Mouse (Mus musculus) urinary bladder, postnatal 4 days (tissue): ENCODE data around the gene Pacrg.

Experiments used
- DNase-seq, 2 experiments: peaks; one replicate each; pipeline ENCODE4 v3.0.0; 2021 to 2022; ENCODE audit warnings: low spot score in 2 of 2

Pacrg gene

GRCm38 (mm10) chr17:10408681-10409081 is 431.4 kb downstream of the Pacrg start:
- DNase-seq: no peak

- no peak for DNase-seq
Observed at GRCm38 (mm10) chr17:10407031-10407722, 432.9 kb downstream of the Pacrg start.

DNA sequence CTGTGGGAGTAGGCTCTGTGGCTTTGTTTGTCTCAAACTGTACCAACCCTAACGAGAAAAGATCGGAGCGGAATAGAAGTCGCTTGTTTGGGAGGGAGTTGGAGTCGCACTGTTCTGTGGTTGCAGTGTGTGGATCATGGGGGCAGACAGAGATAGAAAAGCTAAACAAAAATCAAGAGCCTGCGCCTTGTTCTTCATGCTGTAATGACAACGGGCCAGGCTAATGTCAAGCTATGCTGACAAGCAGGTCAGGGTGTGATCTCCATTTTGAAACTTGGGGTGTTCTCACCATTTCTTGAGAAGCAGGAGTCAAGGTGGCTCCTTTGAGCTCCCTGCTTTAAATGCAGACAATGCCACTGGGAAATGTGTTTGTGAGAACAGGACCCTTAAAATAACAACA is 433.8 kb downstream of the Pacrg start:
- DNase-seq: no peak

DNA sequence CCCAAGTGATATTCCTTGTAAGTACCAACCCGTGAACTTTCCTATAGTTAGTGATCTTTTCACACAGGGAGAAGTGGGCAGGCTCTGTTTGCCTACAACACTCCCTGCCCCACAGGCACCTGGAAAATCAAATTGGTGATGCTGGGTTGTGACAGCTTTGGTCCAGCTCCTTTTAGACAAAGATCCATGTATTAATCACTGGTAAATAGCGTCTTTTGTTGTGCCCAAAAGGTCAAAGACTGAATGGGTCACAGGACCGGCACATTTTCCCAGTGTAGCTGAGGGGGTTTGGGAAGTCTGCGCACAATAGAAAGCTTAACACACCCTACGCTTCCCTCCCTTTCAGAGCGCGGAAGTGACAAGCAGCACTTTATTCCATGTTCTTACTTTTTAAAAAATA is 434.2 kb downstream of the Pacrg start:
- no peak for DNase-seq

DNA sequence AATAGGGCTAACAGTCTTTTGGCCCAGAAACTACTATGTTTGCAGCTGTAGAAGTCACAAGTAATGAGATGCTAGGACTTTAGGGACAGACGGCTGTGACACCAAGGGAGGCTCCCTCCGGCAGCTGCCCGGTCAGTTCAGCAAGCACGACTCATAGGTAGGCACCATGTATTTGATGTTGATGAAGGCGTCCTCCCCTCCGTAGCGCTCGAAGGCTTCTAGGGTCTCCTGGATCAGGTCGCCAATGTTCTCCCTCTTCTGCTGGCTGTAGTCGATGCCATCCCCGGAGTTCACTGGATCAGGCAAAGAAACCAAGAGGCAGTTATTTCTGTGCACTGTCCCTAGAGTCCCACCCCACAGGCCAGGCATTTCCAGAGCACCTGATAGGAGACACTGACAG is 436.9 kb downstream of the Pacrg start:
- no peak for DNase-seq

DNA sequence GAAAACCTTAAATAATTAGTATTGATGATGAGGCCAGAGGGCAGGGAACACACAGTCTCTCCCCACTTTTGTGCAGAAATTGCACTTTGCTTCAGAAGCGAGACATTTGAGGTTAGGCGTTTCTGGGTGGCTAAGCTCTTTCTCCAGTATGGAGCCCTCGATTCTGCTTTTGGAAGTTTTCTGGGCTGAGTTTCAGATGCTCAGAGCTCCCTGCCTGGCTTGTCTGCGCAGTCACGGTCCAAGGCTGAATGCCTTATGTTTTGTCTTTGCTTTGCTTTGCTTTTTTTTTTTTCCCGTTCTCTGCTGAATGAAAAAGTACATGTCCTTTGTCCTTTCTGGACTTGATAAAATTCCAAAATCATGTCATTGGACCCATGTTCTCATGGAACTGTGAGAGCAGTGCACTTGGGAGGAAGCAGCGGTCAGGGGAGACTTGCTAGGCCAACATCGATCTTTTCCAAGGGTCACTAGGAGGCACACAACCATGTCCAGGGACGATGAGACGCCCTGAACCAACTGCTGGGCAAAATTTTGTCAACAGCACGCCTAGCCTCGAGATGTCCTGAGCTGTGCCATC is 438.0 kb downstream of the Pacrg start:
- DNase-seq: no peak

DNA sequence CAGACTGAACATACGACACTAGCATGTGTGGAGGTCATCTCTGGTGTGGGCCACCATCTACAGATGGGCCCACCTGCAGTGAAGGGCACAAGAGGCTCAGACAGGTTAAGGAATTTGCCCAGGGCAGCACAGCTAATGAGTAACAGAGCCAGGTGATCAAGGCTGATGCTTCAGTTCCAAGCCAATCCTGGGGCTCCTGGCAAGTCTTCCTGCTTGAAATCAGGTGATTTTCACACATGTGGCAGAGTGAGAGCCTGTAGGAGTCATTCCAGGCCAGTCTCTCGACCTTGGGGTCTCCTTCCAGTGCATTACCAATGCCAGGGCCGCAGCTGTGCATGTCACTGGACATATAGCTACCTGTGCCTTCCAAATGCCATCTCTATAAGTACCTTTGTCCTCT is 438.6 kb downstream of the Pacrg start:
- DNase-seq: no peak

GRCm38 (mm10) chr17:10399706-10400105 is 440.4 kb downstream of the Pacrg start:
- DNase-seq: no peak

GRCm38 (mm10) chr17:10398871-10399270 is 441.2 kb downstream of the Pacrg start:
- DNase-seq: no peak

- DNase-seq: no peak
Observed at GRCm38 (mm10) chr17:10397924-10398627, 442.0 kb downstream of the Pacrg start.

GRCm38 (mm10) chr17:10397336-10397735 is 442.8 kb downstream of the Pacrg start:
- DNase-seq: no peak

- no peak for DNase-seq
Observed at GRCm38 (mm10) chr17:10396863-10397262, 443.2 kb downstream of the Pacrg start.

- no peak for DNase-seq
Observed at GRCm38 (mm10) chr17:10394855-10395254, 445.3 kb downstream of the Pacrg start.

GRCm38 (mm10) chr17:10393766-10394165 is 446.3 kb downstream of the Pacrg start:
- DNase-seq: no peak

GRCm38 (mm10) chr17:10392342-10393034 is 447.6 kb downstream of the Pacrg start:
- DNase-seq: no peak

DNA sequence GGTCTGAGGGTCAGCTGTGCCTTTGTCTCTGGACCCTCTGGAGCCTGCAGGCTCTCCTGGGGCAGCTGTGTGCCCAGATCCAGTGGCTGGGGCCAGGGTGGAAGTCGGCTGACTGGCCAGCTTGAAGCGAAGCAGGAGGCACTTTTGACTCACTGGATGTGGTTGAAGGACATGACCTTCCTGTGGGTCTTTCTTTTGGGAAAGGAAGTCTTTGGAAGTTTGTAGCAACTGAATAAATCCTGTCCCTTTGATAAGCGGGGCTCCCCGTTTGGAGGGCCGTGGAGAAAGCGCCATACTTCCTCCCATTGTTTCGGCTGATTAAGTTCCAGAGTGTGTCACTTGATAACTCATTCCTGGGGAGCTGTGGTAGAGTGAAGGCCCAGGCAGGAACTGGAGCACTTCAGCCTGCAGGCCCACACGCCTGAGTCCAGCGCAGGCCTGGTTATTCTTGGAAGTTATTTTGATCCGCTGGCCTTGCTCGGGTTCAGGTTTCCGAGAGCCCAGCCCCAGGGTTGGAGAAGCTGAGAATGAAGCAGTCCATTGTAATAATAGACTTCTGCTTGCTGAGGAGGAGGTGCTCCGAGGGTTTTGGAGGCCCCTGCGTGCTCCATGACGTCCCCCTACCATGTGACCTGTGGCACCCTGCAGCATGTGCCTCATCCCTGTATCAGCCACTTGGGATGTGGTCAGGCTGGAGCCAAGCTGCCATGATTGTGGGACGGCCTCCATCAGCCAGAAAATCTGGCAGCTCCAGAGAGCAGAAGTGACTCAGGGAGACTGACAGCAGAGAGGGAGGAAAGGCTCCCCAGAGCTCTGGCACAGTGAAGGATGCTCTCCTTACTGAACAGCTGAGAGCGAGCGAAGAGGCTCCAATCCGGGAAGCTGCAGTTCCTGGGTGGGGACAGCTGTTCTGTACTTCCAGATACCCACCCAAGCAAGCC is 449.6 kb downstream of the Pacrg start:
- DNase-seq: peak in 1 of 2 experiments; percentile 30

- peak in 1 of 2 experiments; percentile 55 for DNase-seq
Observed at GRCm38 (mm10) chr17:10389740-10390139, 450.4 kb downstream of the Pacrg start.

DNA sequence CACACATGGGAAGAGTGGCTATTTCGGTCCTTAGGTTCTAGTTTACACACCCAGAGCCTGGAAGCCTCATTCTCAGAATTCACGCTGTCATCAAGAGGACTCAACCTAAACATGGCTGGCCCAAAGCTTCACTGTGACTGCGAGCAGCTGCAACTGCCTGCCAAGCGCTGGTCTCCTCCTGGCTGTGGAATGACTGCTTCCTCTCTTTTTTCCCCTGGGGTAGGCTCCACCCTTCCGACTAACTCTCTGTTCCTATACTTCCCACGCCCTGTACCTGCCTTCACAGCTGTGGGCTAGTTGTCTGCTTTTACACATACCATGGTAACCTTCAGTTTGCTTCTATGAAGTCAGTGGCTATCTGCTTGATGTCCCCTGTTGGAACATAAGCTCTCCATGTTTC is 453.6 kb downstream of the Pacrg start:
- no peak for DNase-seq

- DNase-seq: no peak
Observed at GRCm38 (mm10) chr17:10383406-10383805, 456.7 kb downstream of the Pacrg start.

GRCm38 (mm10) chr17:10378467-10379175 is 461.5 kb downstream of the Pacrg start:
- DNase-seq: peak; percentile 43 to 60

- no peak for DNase-seq
Observed at GRCm38 (mm10) chr17:10377606-10378005, 462.5 kb downstream of the Pacrg start.
